Mouse (Mus musculus) ES-E14 (cell line): Measurements from ENCODE around the gene Pds5b. TPM values are rescaled to one million over a fixed set of nuclear protein-coding genes. Genes with fewer than 3 reads are reported as not detected.
A peak's percentile ranks its signal among the peaks of the same experiment; 100 is the strongest.
"Not testable (repeated sequence)": the region's sequence is repeated elsewhere in the genome, so short reads cannot be mapped to it uniquely, and the experiment has no call there.

ENCODE experiments used
- DNase-seq: peaks from one replicate; pipeline ENCODE4 v3.0.0-alpha.2; 2013; ENCODE audit warnings: low read depth, low spot score
- H3K27ac ChIP-seq: 2 replicates; pipeline ENCODE4 v1.5.1; 2012; ENCODE audit warnings: low read depth, mild to moderate bottlenecking, low read length, moderate library complexity, mixed read lengths; ENCODE audit not compliant: poor library complexity, insufficient read depth, severe bottlenecking
- H3K36me3 ChIP-seq: 2 replicates; pipeline ENCODE4 v1.6.1; 2012; ENCODE audit warnings: mild to moderate bottlenecking, low read length, moderate library complexity, mixed read lengths; ENCODE audit not compliant: control insufficient read depth, poor library complexity, insufficient read depth, severe bottlenecking
- H3K4me1 ChIP-seq, 2 experiments: fragments of 150-350 bp in 1 of 2; sonication (generic) in 1 of 2; 2 replicates each; pipeline ENCODE4 v1.6.1; 2012; ENCODE audit warnings: low read length in 2 of 2, mild to moderate bottlenecking in 1 of 2, mixed read lengths in 1 of 2; ENCODE audit not compliant: control insufficient read depth in 2 of 2, insufficient read depth in 2 of 2, poor library complexity in 1 of 2
- H3K4me3 ChIP-seq, 2 experiments: fragments of 150-350 bp in 1 of 2; sonication (generic) in 1 of 2; 2 replicates each; pipeline ENCODE4 v1.5.1; 2012; ENCODE audit warnings: low read length in 2 of 2, low read depth in 1 of 2, mild to moderate bottlenecking in 1 of 2, mixed read lengths in 1 of 2; ENCODE audit not compliant: insufficient read depth in 1 of 2, poor library complexity in 1 of 2, severe bottlenecking in 1 of 2
- H3K9ac ChIP-seq: 2 replicates; pipeline ENCODE4 v1.6.1; 2012; ENCODE audit warnings: low read depth, mild to moderate bottlenecking, low read length, mixed read lengths; ENCODE audit not compliant: poor library complexity, insufficient read depth, severe bottlenecking
- H3K9me3 ChIP-seq: fragments of 150-350 bp; sonication (generic); 2 replicates; pipeline ENCODE4 v1.6.1; 2012; ENCODE audit warnings: low read depth, mild to moderate bottlenecking, low read length; ENCODE audit not compliant: control insufficient read depth, insufficient read depth
- CHD2 ChIP-seq: IDR thresholded peaks from 2 replicates; pipeline ENCODE4 v1.6.1; 2014; ENCODE audit warnings: mild to moderate bottlenecking, low read depth, low read length, inconsistent platforms
- HCFC1 ChIP-seq: IDR thresholded peaks from 2 replicates; pipeline ENCODE4 v1.6.1; 2012; ENCODE audit warnings: low read length, inconsistent platforms, borderline replicate concordance; ENCODE audit not compliant: insufficient read depth
- MAFK ChIP-seq: IDR thresholded peaks from 2 replicates; pipeline ENCODE4 v1.6.1; 2014; ENCODE audit warnings: mild to moderate bottlenecking, low read depth, low read length, inconsistent platforms; ENCODE audit not compliant: insufficient read depth
- ZC3H11A ChIP-seq: IDR thresholded peaks from 2 replicates; pipeline ENCODE4 v1.6.1; 2012; ENCODE audit warnings: low read depth, mild to moderate bottlenecking, inconsistent platforms, low read length, borderline replicate concordance
- ZNF384 ChIP-seq: IDR thresholded peaks from 2 replicates; pipeline ENCODE4 v1.6.1; 2012; ENCODE audit warnings: low read depth, low read length, inconsistent platforms
- in situ Hi-C, 2 experiments: fragments of 600-800 bp; cut with MboI; formaldehyde crosslinking; loops; one replicate each; pipeline ENCODE4 v1.15.1; 2025; ENCODE audit warnings: low sequenced_read_pairs in 2 of 2, inconsistent platforms in 1 of 2; ENCODE audit not compliant: unreplicated experiment in 2 of 2
- total RNA-seq: library from RNA; depleted of rRNA; stranded (reverse); fragments of 300-350 nt; gene quantifications from 2 replicates; pipeline ENCODE4 v1.2.3, GENCODE M21; 2012

The Pds5b gene
- total RNA-seq, 1 experiment = 26.6 TPM

- H3K4me3 ChIP-seq = no peak overlapping the region
- H3K27ac ChIP-seq = no peak overlapping the region
- no peaks in the 10 kb centered on the region for H3K9me3 ChIP-seq
- H3K4me1 ChIP-seq = peaks cover 2 to 3% of the 10 kb centered on the region in 2 experiments; a peak in 1 of 4 replicates
- H3K36me3 ChIP-seq = no peaks in the 10 kb centered on the region
- no peak for DNase-seq
- in situ Hi-C loops = no loop called here
- H3K9ac ChIP-seq = no peak overlapping the region
- TF ChIP-seq ZC3H11A = no peak
- TF ChIP-seq HCFC1 = no peak
These were observed 1.2 kb upstream of the Pds5b start for GRCm38 (mm10) chr5:150672343-150672742.

DNA sequence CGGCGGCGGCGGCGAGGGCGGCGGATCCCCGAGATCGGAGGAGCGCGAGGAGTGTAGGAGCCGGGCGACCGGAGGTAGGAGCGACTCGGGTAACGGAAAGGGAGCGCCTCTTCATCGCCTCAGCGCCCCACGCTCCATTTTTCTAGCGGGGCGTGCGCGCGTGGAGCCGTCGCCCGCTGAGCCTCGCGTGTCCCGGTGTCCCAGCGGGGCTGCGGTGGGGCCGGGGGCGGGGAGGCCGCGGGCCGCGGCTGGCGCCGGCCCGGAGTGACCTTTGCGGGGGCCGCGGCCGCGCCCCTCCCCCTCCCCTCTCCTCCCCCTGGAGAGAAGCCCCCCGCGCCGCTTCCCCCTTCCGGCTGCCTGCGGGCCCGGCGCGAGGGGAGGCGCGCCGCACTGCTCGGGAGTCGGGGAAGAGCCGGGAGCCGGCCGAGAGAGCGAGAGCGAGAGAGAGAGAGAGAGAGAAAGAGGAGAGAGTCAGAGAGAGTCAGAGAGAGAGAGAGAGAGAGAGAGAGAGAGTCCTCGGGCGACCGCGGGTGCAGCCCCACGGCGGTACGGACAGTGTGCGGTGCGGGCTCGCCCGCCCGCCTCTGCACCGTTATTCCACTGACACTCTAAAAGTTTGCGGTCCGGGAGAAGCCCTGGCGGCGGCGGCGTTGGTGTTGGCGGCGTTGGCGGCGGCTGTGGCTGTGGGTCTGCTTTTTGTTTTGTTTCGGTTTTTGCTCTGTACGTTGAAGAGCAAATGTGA, 512 bp downstream of the Pds5b start:
- H3K36me3 ChIP-seq = no peaks in the 10 kb centered on the region
- peak overlapping the region; percentile 53; the same call in 1 of the 2 replicates for H3K27ac ChIP-seq
- in situ Hi-C loops = no loop called here
- TF ChIP-seq ZNF384 (no peak), HCFC1 (no peak), CHD2 (no peak), MAFK (no peak), ZC3H11A (no peak)
- H3K4me1 ChIP-seq = peaks cover 3 to 4% of the 10 kb centered on the region in 2 experiments; a peak in 2 of 4 replicates
- no peak for DNase-seq
- peak overlapping the region; percentile 73 to 98 for H3K4me3 ChIP-seq
- H3K9me3 ChIP-seq = no peaks in the 10 kb centered on the region
- H3K9ac ChIP-seq = peak overlapping the region; percentile 98

DNA sequence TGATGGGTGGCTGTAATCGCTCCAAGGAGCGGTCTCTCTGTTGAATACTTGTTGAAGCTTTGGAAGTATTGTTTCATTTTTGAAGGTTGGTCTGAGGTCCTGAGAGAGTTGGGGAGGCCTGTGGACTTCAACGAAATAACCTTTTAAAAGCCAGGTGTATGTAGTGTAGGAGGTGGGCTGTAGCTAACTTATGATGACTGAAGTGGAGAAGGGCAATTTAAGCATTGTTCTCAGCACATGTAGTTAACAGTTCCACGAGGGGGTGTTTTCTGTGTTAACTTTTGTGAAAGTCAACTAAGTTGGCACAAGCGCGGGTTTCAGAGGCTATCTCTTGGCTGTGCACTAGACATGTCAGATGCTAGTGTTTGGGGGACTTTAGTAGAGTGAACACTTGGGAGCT, 1.3 kb downstream of the Pds5b start:
- TF ChIP-seq ZC3H11A (no peak), CHD2 (no peak), MAFK (no peak), HCFC1 (no peak), ZNF384 (no peak)
- Histone ChIP-seq H3K9me3 (no peaks in the 10 kb centered on the region), H3K4me1 (peaks cover 3 to 4% of the 10 kb centered on the region in 2 experiments; a peak in 2 of 4 replicates), H3K36me3 (no peaks in the 10 kb centered on the region), H3K27ac (no peak overlapping the region), H3K9ac (no peak overlapping the region), H3K4me3 (peak overlapping the region; percentile 73 to 98)
- in situ Hi-C loops = no loop called here
- no peak for DNase-seq

- DNase-seq = not testable (repeated sequence)
These were observed 9.3 kb downstream of the Pds5b start for GRCm38 (mm10) chr5:150682862-150683261.

GRCm38 (mm10) chr5:150690685-150691084, 17.1 kb downstream of the Pds5b start:
- Histone ChIP-seq H3K9ac (no peak overlapping the region), H3K4me1 (no peaks in the 10 kb centered on the region), H3K4me3 (no peak overlapping the region), H3K27ac (no peak overlapping the region), H3K9me3 (no peaks in the 10 kb centered on the region), H3K36me3 (no peaks in the 10 kb centered on the region)
- in situ Hi-C loops = no loop called here
- DNase-seq = no peak
- TF ChIP-seq CHD2 (no peak), MAFK (no peak), HCFC1 (no peak), ZNF384 (no peak), ZC3H11A (no peak)

More at GRCm38 (mm10) chr5:150682862-150683261, 9.3 kb downstream of the Pds5b start:
- H3K9me3 ChIP-seq, H3K27ac ChIP-seq, H3K36me3 ChIP-seq, in situ Hi-C loops, H3K4me1 ChIP-seq, H3K9ac ChIP-seq, H3K4me3 ChIP-seq: not testable (repeated sequence)
